8 mouse cellular contexts compared by ENCODE assay signal in the genomic region with DNA sequence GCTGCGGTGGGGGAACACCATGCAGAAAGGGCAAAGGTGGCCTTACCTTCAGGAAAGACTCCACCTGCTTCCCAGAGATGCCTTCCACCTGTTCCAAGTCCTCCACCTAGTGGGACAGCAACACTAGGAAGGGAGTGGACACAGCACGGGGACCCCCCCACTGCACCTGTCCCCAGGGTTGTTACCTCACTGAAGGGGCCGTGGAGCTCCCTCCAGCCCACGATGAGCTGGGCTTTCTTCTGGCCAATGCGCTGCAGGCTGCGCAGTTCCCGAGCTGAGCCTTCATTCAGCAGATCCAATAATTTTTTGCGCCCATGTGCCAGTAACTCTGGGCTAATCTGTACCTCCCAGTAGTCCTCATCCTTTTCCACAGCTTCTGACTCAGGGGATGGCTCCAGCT. TPM values are rescaled to one million over a fixed set of nuclear protein-coding genes. Genes with fewer than 3 reads are reported as not detected.
DNase-seq lines count a peak whose midpoint lies in the region; ATAC-seq and TF ChIP-seq lines count a peak whose summit lies in the region.

No protein-coding gene starts in this region.

- H3K4me3 ChIP-seq in heart, embryonic 10.5 days, result peak overlapping the region; percentile 82
- H3K4me3 ChIP-seq in CH12.LX (replicated peaks in 1 of 3; ENCODE audit: low read depth in 2 of 3, low read length in 2 of 3, poor library complexity in 1 of 3), result peak overlapping the region; percentile 58 to 80 (median 71)
- H3K4me3 ChIP-seq in forebrain, embryonic 11.5 days (ENCODE audit: low read depth, low read length), result peak overlapping the region; percentile 82
- peak overlapping the region; percentile 48 to 95 for H3K4me3 ChIP-seq in liver, embryonic 14.5 days (ENCODE audit: insufficient read depth in 1 of 2, low read depth in 2 of 2, low read length in 2 of 2)

- H3K79me2 ChIP-seq in CH12.LX (replicated peaks; ENCODE audit: control insufficient read depth, extremely low read depth, insufficient read depth, poor library complexity, severe bottlenecking), result peaks cover 22% of the 10 kb centered on the region

- ATAC-seq in forebrain, embryonic 11.5 days (replicated peaks; ENCODE audit: low FRiP score), result no peak
- no peak for ATAC-seq in liver, embryonic 14.5 days (ENCODE audit: insufficient read depth)

- TF ChIP-seq CTCF in CH12.LX (conservative IDR thresholded peaks at IDR 0.05 in 1 of 2, IDR thresholded peaks at IDR 0.05 in 1 of 2; ENCODE audit: low read depth in 2 of 2, low read length in 2 of 2), result no peak
- TF ChIP-seq CTCF in liver, embryonic 14.5 days (IDR thresholded peaks at IDR 0.05; ENCODE audit: low read depth), result no peak; the same call in 1 of the 2 replicates

- H3K4me1 ChIP-seq in heart, embryonic 10.5 days, result peaks cover 37% of the 10 kb centered on the region
- H3K4me1 ChIP-seq in CH12.LX (ENCODE audit: control insufficient read depth in 1 of 2, insufficient read depth in 2 of 2), result peaks cover 14 to 23% of the 10 kb centered on the region in 2 experiments
- peaks cover 21% of the 10 kb centered on the region for H3K4me1 ChIP-seq in forebrain, embryonic 11.5 days (replicated peaks; ENCODE audit: control insufficient read depth, insufficient read depth, low read length)
- peaks cover 30 to 35% of the 10 kb centered on the region in 2 experiments for H3K4me1 ChIP-seq in liver, embryonic 14.5 days (replicated peaks; ENCODE audit: control insufficient read depth in 2 of 2, insufficient read depth in 2 of 2, low read length in 1 of 2)

- in situ Hi-C loops in CH12.LX (cut with MboI; ENCODE audit: low pct_ligation_motif_present, low pct_unique_long_range_greater_than_20kb, low sequenced_read_pairs), result no loop called here

- TF ChIP-seq POLR2A in CH12.LX (IDR thresholded peaks at IDR 0.05; ENCODE audit: low read depth, low read length), result no peak

- peak overlapping the region; percentile 100 for H3K27ac ChIP-seq in heart, embryonic 10.5 days
- peak overlapping the region; percentile 84 for H3K27ac ChIP-seq in CH12.LX (ENCODE audit: insufficient read depth, low read depth)
- peak overlapping the region; percentile 98 for H3K27ac ChIP-seq in forebrain, embryonic 11.5 days (ENCODE audit: low read depth, low read length)
- H3K27ac ChIP-seq in liver, embryonic 14.5 days, result peak overlapping the region; percentile 89

- intact Hi-C loops in heart, postnatal 36 days (cut with DNase I), result loop anchor here (5.0 to 10.0 kb wide), 2 partner anchors 131 to 447 kb away; a partner anchor contains a TSS

- WGBS in heart, embryonic 10.5 days, result 73% methylated on average over 8 of the region's 8 CpGs
- 70% methylated on average over 8 of the region's 8 CpGs for WGBS in forebrain, embryonic 11.5 days
- 64% methylated on average over 8 of the region's 8 CpGs for WGBS in liver, embryonic 14.5 days (ENCODE audit: insufficient replicate concordance)

- no peaks in the 10 kb centered on the region for H3K9me3 ChIP-seq in heart, embryonic 10.5 days
- H3K9me3 ChIP-seq in CH12.LX (replicated peaks; ENCODE audit: low read length), result no peaks in the 10 kb centered on the region
- H3K9me3 ChIP-seq in forebrain, embryonic 11.5 days (ENCODE audit: control insufficient read depth, low read length), result no peaks in the 10 kb centered on the region
- H3K9me3 ChIP-seq in liver, embryonic 14.5 days (ENCODE audit: control insufficient read depth, low read length), result no peaks in the 10 kb centered on the region

- peak overlapping the region; percentile 87 for H3K9ac ChIP-seq in CH12.LX (ENCODE audit: insufficient read depth, low read depth)
- H3K9ac ChIP-seq in forebrain, embryonic 11.5 days (ENCODE audit: low read length), result peak overlapping the region; percentile 99
- H3K9ac ChIP-seq in liver, embryonic 14.5 days (replicated peaks), result peak overlapping the region; percentile 96

- dilution Hi-C loops in CH12.LX (cut with MboI; ENCODE audit: extremely low pct_ligation_motif_present, extremely low pct_unique_long_range_greater_than_20kb, low sequenced_read_pairs), result no loop called here

- TF ChIP-seq EP300 in CH12.LX (IDR thresholded peaks at IDR 0.05; ENCODE audit: low read length), result no peak
- no peak for TF ChIP-seq EP300 in liver, embryonic 14.5 days (IDR thresholded peaks at IDR 0.05; ENCODE audit: low read depth)

- no peak for DNase-seq in heart, embryonic 10.5 days (ENCODE audit: low spot score)
- DNase-seq in heart, postnatal 36 days, result no peak
- no peak for DNase-seq in CH12.LX (ENCODE audit: extremely low read depth)
- no peak for DNase-seq in forebrain, embryonic 11.5 days (ENCODE audit: low spot score)
- no peak for DNase-seq in liver, embryonic 14.5 days (ENCODE audit: low read depth in 3 of 3, low spot score in 3 of 3)
- DNase-seq in frontal cortex, postnatal 25 days (ENCODE audit: low spot score in 2 of 2), result no peak
- DNase-seq in layer of hippocampus, postnatal 36 days, result no peak
- DNase-seq in embryo, embryonic 10.5 days (ENCODE audit: low spot score), result no peak

- no peak for TF ChIP-seq RAD21 in CH12.LX (IDR thresholded peaks at IDR 0.05; ENCODE audit: low read depth, low read length)

- no peaks in the 10 kb centered on the region for H3K27me3 ChIP-seq in heart, embryonic 10.5 days (ENCODE audit: insufficient read depth, poor library complexity, severe bottlenecking)
- no peaks in the 10 kb centered on the region for H3K27me3 ChIP-seq in CH12.LX (replicated peaks)
- H3K27me3 ChIP-seq in forebrain, embryonic 11.5 days (ENCODE audit: control insufficient read depth, insufficient read depth, low read length), result no peaks in the 10 kb centered on the region
- no peaks in the 10 kb centered on the region for H3K27me3 ChIP-seq in liver, embryonic 14.5 days (ENCODE audit: control insufficient read depth, insufficient read depth, low read length)

- peaks cover 70% of the 10 kb centered on the region for H3K36me3 ChIP-seq in heart, embryonic 10.5 days
- peaks cover 47 to 74% of the 10 kb centered on the region in 2 experiments for H3K36me3 ChIP-seq in CH12.LX (replicated peaks in 1 of 2; ENCODE audit: control insufficient read depth in 1 of 2, insufficient read depth in 1 of 2, low read length in 1 of 2)
- H3K36me3 ChIP-seq in forebrain, embryonic 11.5 days (ENCODE audit: control insufficient read depth, insufficient read depth, low read length), result peaks cover 27% of the 10 kb centered on the region; the same call in 1 of the 2 replicates
- peaks cover 73% of the 10 kb centered on the region for H3K36me3 ChIP-seq in liver, embryonic 14.5 days (replicated peaks; ENCODE audit: control insufficient read depth, insufficient read depth, low read depth)

- H3K4me2 ChIP-seq in CH12.LX (ENCODE audit: insufficient read depth, low read depth, poor library complexity, severe bottlenecking), result peak overlapping the region; percentile 72
- H3K4me2 ChIP-seq in forebrain, embryonic 11.5 days (ENCODE audit: low read depth, low read length, severe bottlenecking), result peak overlapping the region; percentile 94
- peak overlapping the region; percentile 76 for H3K4me2 ChIP-seq in liver, embryonic 14.5 days (ENCODE audit: low read depth)

RNA-seq across cellular contexts. Expression of a gene that starts 1.0 kb away (rescaled TPM):
- polyA plus RNA-seq in heart, embryonic 10.5 days (2016; fragmentation: Nextera tagmentation; extraction: Ambion mirVana), result 41.5 and 66.9 TPM in 2 replicates
- 10 to 100 TPM; 66.5 to 71.5 TPM for total RNA-seq in heart, postnatal 36 days (2021)
- total RNA-seq in CH12.LX (2012; rRNA removed) (87.0 and 112 TPM in 2 replicates), CH12.LX (2014; rRNA removed) (84.5 and 91.2 TPM in 2 replicates)
- polyA plus RNA-seq in CH12.LX (2012; ENCODE audit: insufficient read length, low read depth), result 219 and 241 TPM in 2 replicates
- 106 and 132 TPM in 2 replicates for polyA plus RNA-seq in forebrain, embryonic 11.5 days (2014; fragmentation: Nextera tagmentation; extraction: Ambion mirVana)
- polyA plus RNA-seq in liver, embryonic 14.5 days (2012; rRNA removed), result 91.4 and 97.5 TPM in 2 replicates
- polyA plus RNA-seq in liver, embryonic 14.5 days (2014; fragmentation: Nextera tagmentation; extraction: Ambion mirVana), result 27.3 and 37.4 TPM in 2 replicates
- 100 to 1,000 TPM; 258 to 261 TPM for total RNA-seq in layer of hippocampus, postnatal 36 days (2021)

RNA-seq across cellular contexts. Expression of a gene that starts 6.9 kb away (rescaled TPM):
- 2.4 and 3.2 TPM in 2 replicates for polyA plus RNA-seq in heart, embryonic 10.5 days (2016; fragmentation: Nextera tagmentation; extraction: Ambion mirVana)
- 1 to 10 TPM in 1 of 2 experiments, under 1 TPM in 1; 0.57 to 1.2 TPM for total RNA-seq in heart, postnatal 36 days (2021)
- total RNA-seq in CH12.LX (2012; rRNA removed), result not detected in 2 replicates
- 0.09 TPM in 1 of 2 replicates, not detected in the other for total RNA-seq in CH12.LX (2014; rRNA removed)
- 1.2 TPM in 2 replicates for polyA plus RNA-seq in CH12.LX (2012; ENCODE audit: insufficient read length, low read depth)
- 9.6 and 10.3 TPM in 2 replicates for polyA plus RNA-seq in forebrain, embryonic 11.5 days (2014; fragmentation: Nextera tagmentation; extraction: Ambion mirVana)
- 0.08 and 0.55 TPM in 2 replicates for polyA plus RNA-seq in liver, embryonic 14.5 days (2012; rRNA removed)
- polyA plus RNA-seq in liver, embryonic 14.5 days (2014; fragmentation: Nextera tagmentation; extraction: Ambion mirVana), result 0.40 and 0.41 TPM in 2 replicates
- total RNA-seq in layer of hippocampus, postnatal 36 days (2021), result 100 to 1,000 TPM; 229 to 233 TPM

RNA-seq across cellular contexts. Expression of a gene that starts 7.0 kb away (rescaled TPM):
- polyA plus RNA-seq in heart, embryonic 10.5 days (2016; fragmentation: Nextera tagmentation; extraction: Ambion mirVana), result 20.6 and 46.6 TPM in 2 replicates
- total RNA-seq in heart, postnatal 36 days (2021), result 10 to 100 TPM; 25.2 to 28.6 TPM
- total RNA-seq in CH12.LX (2012; rRNA removed), result 13.2 and 16.0 TPM in 2 replicates
- total RNA-seq in CH12.LX (2014; rRNA removed), result 37.1 and 45.1 TPM in 2 replicates
- polyA plus RNA-seq in CH12.LX (2012; ENCODE audit: insufficient read length, low read depth), result 6.1 and 14.9 TPM in 2 replicates
- 60.9 and 64.7 TPM in 2 replicates for polyA plus RNA-seq in forebrain, embryonic 11.5 days (2014; fragmentation: Nextera tagmentation; extraction: Ambion mirVana)
- 7.5 and 15.7 TPM in 2 replicates for polyA plus RNA-seq in liver, embryonic 14.5 days (2012; rRNA removed)
- 1.2 and 8.3 TPM in 2 replicates for polyA plus RNA-seq in liver, embryonic 14.5 days (2014; fragmentation: Nextera tagmentation; extraction: Ambion mirVana)
- total RNA-seq in layer of hippocampus, postnatal 36 days (2021), result 10 to 100 TPM; 68.6 to 82.2 TPM

RNA-seq across cellular contexts. Expression of a gene that starts 10.7 kb away (rescaled TPM):
- 64.1 and 99.6 TPM in 2 replicates for polyA plus RNA-seq in heart, embryonic 10.5 days (2016; fragmentation: Nextera tagmentation; extraction: Ambion mirVana)
- total RNA-seq in heart, postnatal 36 days (2021), result 10 to 100 TPM in 1 of 2 experiments, not detected in 1; 11.8 TPM
- total RNA-seq in CH12.LX (2012; rRNA removed), result 56.9 and 60.0 TPM in 2 replicates
- total RNA-seq in CH12.LX (2014; rRNA removed), result 12.0 and 24.9 TPM in 2 replicates
- 69.4 and 71.3 TPM in 2 replicates for polyA plus RNA-seq in CH12.LX (2012; ENCODE audit: insufficient read length, low read depth)
- polyA plus RNA-seq in forebrain, embryonic 11.5 days (2014; fragmentation: Nextera tagmentation; extraction: Ambion mirVana), result 60.5 and 72.4 TPM in 2 replicates
- polyA plus RNA-seq in liver, embryonic 14.5 days (2012; rRNA removed), result 8.0 and 15.2 TPM in 2 replicates
- 27.3 and 32.2 TPM in 2 replicates for polyA plus RNA-seq in liver, embryonic 14.5 days (2014; fragmentation: Nextera tagmentation; extraction: Ambion mirVana)
- 10 to 100 TPM; 10.4 to 16.2 TPM for total RNA-seq in layer of hippocampus, postnatal 36 days (2021)

RNA-seq across cellular contexts. Expression of a gene that starts 11.6 kb away (rescaled TPM):
- 0.41 TPM in 1 of 2 replicates, not detected in the other for polyA plus RNA-seq in heart, embryonic 10.5 days (2016; fragmentation: Nextera tagmentation; extraction: Ambion mirVana)
- not detected for total RNA-seq in heart, postnatal 36 days (2021)
- total RNA-seq in CH12.LX (2012; rRNA removed), result 0.25 and 0.30 TPM in 2 replicates
- total RNA-seq in CH12.LX (2014; rRNA removed), result not detected in 2 replicates
- 2.8 and 6.6 TPM in 2 replicates for polyA plus RNA-seq in CH12.LX (2012; ENCODE audit: insufficient read length, low read depth)
- polyA plus RNA-seq in forebrain, embryonic 11.5 days (2014; fragmentation: Nextera tagmentation; extraction: Ambion mirVana), result not detected in 2 replicates
- 0.10 and 0.30 TPM in 2 replicates for polyA plus RNA-seq in liver, embryonic 14.5 days (2012; rRNA removed)
- not detected in 2 replicates for polyA plus RNA-seq in liver, embryonic 14.5 days (2014; fragmentation: Nextera tagmentation; extraction: Ambion mirVana)
- total RNA-seq in layer of hippocampus, postnatal 36 days (2021), result under 1 TPM in 1 of 2 experiments, not detected in 1; 0.90 TPM
